Comparison of ENCODE assay signal across 13 mouse cellular contexts in genomic region chr1:172017517-172018070, GRCm38 (mm10). TPM values are rescaled to one million over a fixed set of nuclear protein-coding genes. Genes with fewer than 3 reads are reported as not detected.
A peak's percentile ranks its signal among the peaks of the same experiment; 100 is the strongest.
DNase-seq lines count a peak whose midpoint lies in the region; ATAC-seq and TF ChIP-seq lines count a peak whose summit lies in the region.
"Had no signal": no experiment of that assay in that cellular context is flagged by ENCODE, and none has a peak within 500 bp of the region (broad histone marks: within the 10 kb centered on the region; RNA-seq: fewer than 3 reads in every experiment).

No protein-coding gene starts in this region.

- H3K36me3 ChIP-seq in stomach, embryonic 14.5 days (ENCODE audit: control insufficient read depth, insufficient read depth, low read length) = peaks cover 5% of the 10 kb centered on the region; the same call in 1 of the 2 replicates
- H3K36me3 ChIP-seq in stomach, postnatal 0 days (ENCODE audit: control insufficient read depth, insufficient read depth, low read length) = no peaks in the 10 kb centered on the region
- peaks cover 61% of the 10 kb centered on the region for H3K36me3 ChIP-seq in hindbrain, embryonic 10.5 days
- no peaks in the 10 kb centered on the region for H3K36me3 ChIP-seq in stomach, embryonic 16.5 days (ENCODE audit: control insufficient read depth, insufficient read depth, low read length)
- H3K36me3 ChIP-seq: heart, embryonic 15.5 days had no signal

- no peak for DNase-seq in stomach, postnatal 0 days (ENCODE audit: low spot score)
- DNase-seq in hindbrain, embryonic 10.5 days (ENCODE audit: low spot score) = no peak
- DNase-seq in cerebellum, adult 11-12 months = no peak
- DNase-seq in urinary bladder, adult 18-20 months (ENCODE audit: low spot score in 2 of 2) = no peak
- DNase-seq: gastrocnemius, adult 2 months; kidney, adult 11 months; liver, postnatal 0 days; right cerebral cortex, postnatal 14 days had no signal

- no peak overlapping the region for H3K4me3 ChIP-seq in stomach, embryonic 14.5 days (ENCODE audit: low read depth, low read length)
- H3K4me3 ChIP-seq in stomach, postnatal 0 days (ENCODE audit: low read depth, low read length) = no peak overlapping the region
- peak overlapping the region; percentile 46 for H3K4me3 ChIP-seq in hindbrain, embryonic 10.5 days
- no peak overlapping the region for H3K4me3 ChIP-seq in stomach, embryonic 16.5 days (replicated peaks; ENCODE audit: low read length)
- H3K4me3 ChIP-seq: gastrocnemius, adult 2 months; heart, embryonic 15.5 days had no signal

- H3K4me2 ChIP-seq in stomach, embryonic 14.5 days (replicated peaks; ENCODE audit: low read depth, low read length) = no peak overlapping the region
- no peak overlapping the region for H3K4me2 ChIP-seq in stomach, postnatal 0 days (replicated peaks; ENCODE audit: low read depth)
- H3K4me2 ChIP-seq in stomach, embryonic 16.5 days (ENCODE audit: low read depth, low read length) = no peak overlapping the region
- H3K4me2 ChIP-seq: heart, embryonic 15.5 days had no signal

- H3K27me3 ChIP-seq in stomach, embryonic 14.5 days (ENCODE audit: control insufficient read depth, insufficient read depth, low read length) = no peaks in the 10 kb centered on the region
- no peaks in the 10 kb centered on the region for H3K27me3 ChIP-seq in stomach, postnatal 0 days (ENCODE audit: control insufficient read depth, insufficient read depth, low read length)
- H3K27me3 ChIP-seq in hindbrain, embryonic 10.5 days (ENCODE audit: insufficient read depth, poor library complexity, severe bottlenecking) = no peaks in the 10 kb centered on the region
- no peaks in the 10 kb centered on the region for H3K27me3 ChIP-seq in stomach, embryonic 16.5 days (ENCODE audit: control insufficient read depth, insufficient read depth, low read length)
- H3K27me3 ChIP-seq: heart, embryonic 15.5 days had no signal

- 0 out of 2 replicates have a peak overlapping the region, but pooled peaks have one; percentile 10 for H3K27ac ChIP-seq in stomach, embryonic 14.5 days (ENCODE audit: low read length)
- H3K27ac ChIP-seq in stomach, postnatal 0 days (replicated peaks) = no peak overlapping the region
- peak overlapping the region; percentile 94 for H3K27ac ChIP-seq in hindbrain, embryonic 10.5 days
- H3K27ac ChIP-seq in stomach, embryonic 16.5 days (ENCODE audit: low read length) = peak overlapping the region; percentile 39; the same call in 1 of the 2 replicates
- H3K27ac ChIP-seq: gastrocnemius, adult 2 months had no signal

- WGBS in stomach, embryonic 14.5 days = 64% methylated on average over 6 of the region's 6 CpGs
- WGBS in stomach, postnatal 0 days = 68% methylated on average over 6 of the region's 6 CpGs
- WGBS in hindbrain, embryonic 10.5 days = 56% methylated on average over 6 of the region's 6 CpGs
- WGBS in stomach, embryonic 16.5 days = 74% methylated on average over 6 of the region's 6 CpGs

- peaks cover 34% of the 10 kb centered on the region; the same call in 1 of the 2 replicates for H3K4me1 ChIP-seq in stomach, embryonic 14.5 days (ENCODE audit: control insufficient read depth, insufficient read depth, low read length)
- H3K4me1 ChIP-seq in stomach, postnatal 0 days (replicated peaks; ENCODE audit: control insufficient read depth, insufficient read depth) = peaks cover 2% of the 10 kb centered on the region; the same call in 1 of the 2 replicates
- peaks cover 99% of the 10 kb centered on the region for H3K4me1 ChIP-seq in hindbrain, embryonic 10.5 days (replicated peaks)
- H3K4me1 ChIP-seq in stomach, embryonic 16.5 days (ENCODE audit: control insufficient read depth, insufficient read depth, low read length) = peaks cover 45% of the 10 kb centered on the region

- H3K9ac ChIP-seq in stomach, embryonic 14.5 days (replicated peaks; ENCODE audit: low read depth, low read length) = no peak overlapping the region
- H3K9ac ChIP-seq in stomach, postnatal 0 days (ENCODE audit: low read length) = no peak overlapping the region
- H3K9ac ChIP-seq in stomach, embryonic 16.5 days (ENCODE audit: low read length) = no peak overlapping the region
- H3K9ac ChIP-seq: heart, embryonic 15.5 days; liver, postnatal 0 days had no signal

- TF ChIP-seq CTCF in stomach, postnatal 0 days (IDR thresholded peaks at IDR 0.05; ENCODE audit: low read depth) = no peak

- ATAC-seq in stomach, embryonic 14.5 days (ENCODE audit: insufficient number of reproducible peaks, insufficient read depth, low FRiP score, low read depth) = no peak
- no peak for ATAC-seq in stomach, postnatal 0 days (ENCODE audit: low FRiP score, low TSS enrichment)
- peak; percentile 44 for ATAC-seq in megakaryocyte, adult 5-6 weeks (ENCODE audit: poor library complexity, severe bottlenecking)
- no peak for ATAC-seq in stomach, embryonic 16.5 days (ENCODE audit: insufficient read depth, low FRiP score)
- ATAC-seq in megakaryocyte-erythroid progenitor cell, adult 5-6 weeks (replicated peaks; ENCODE audit: low FRiP score, low TSS enrichment, poor library complexity, severe bottlenecking) = no peak
- ATAC-seq: liver, postnatal 0 days had no signal

- no peaks in the 10 kb centered on the region for H3K9me3 ChIP-seq in stomach, embryonic 14.5 days (ENCODE audit: control insufficient read depth, low read depth, low read length)
- H3K9me3 ChIP-seq in stomach, postnatal 0 days (ENCODE audit: control insufficient read depth, low read length) = no peaks in the 10 kb centered on the region
- no peaks in the 10 kb centered on the region for H3K9me3 ChIP-seq in hindbrain, embryonic 10.5 days
- H3K9me3 ChIP-seq in stomach, embryonic 16.5 days (replicated peaks; ENCODE audit: control insufficient read depth, low read length) = no peaks in the 10 kb centered on the region
- H3K9me3 ChIP-seq: heart, embryonic 15.5 days had no signal

- TF ChIP-seq EP300 in stomach, postnatal 0 days (optimal IDR thresholded peaks at IDR 0.05) = no peak

RNA-seq across cellular contexts. Expression of gene Vangl2, which starts 10.7 kb away (rescaled TPM):
- 17.1 and 18.4 TPM in 2 replicates for polyA plus RNA-seq in stomach, embryonic 14.5 days (2014; fragmentation: Nextera tagmentation; extraction: Ambion mirVana)
- polyA plus RNA-seq in stomach, postnatal 0 days (2015; fragmentation: Nextera tagmentation; extraction: Ambion mirVana) = 5.2 and 5.4 TPM in 2 replicates
- polyA plus RNA-seq in hindbrain, embryonic 10.5 days (2016; fragmentation: Nextera tagmentation; extraction: Ambion mirVana) = 46.0 and 72.6 TPM in 2 replicates
- total RNA-seq in megakaryocyte, adult 5-6 weeks (2015) = 2.1 and 2.8 TPM in 2 replicates
- total RNA-seq in megakaryocyte, adult 5-6 weeks (2017) = 1.8 and 2.5 TPM in 2 replicates
- polyA plus RNA-seq in stomach, embryonic 16.5 days (2015; fragmentation: Nextera tagmentation; extraction: Ambion mirVana) = 9.7 and 10.6 TPM in 2 replicates
- total RNA-seq in megakaryocyte-erythroid progenitor cell, adult 5-6 weeks (2014; fragmentation: Nextera tagmentation) = 1.6 and 1.9 TPM in 2 replicates
- total RNA-seq in megakaryocyte-erythroid progenitor cell, adult 5-6 weeks (2017) = 0.42 and 2.6 TPM in 2 replicates

RNA-seq across cellular contexts. Expression of gene Nhlh1, which starts 39.8 kb away (rescaled TPM):
- polyA plus RNA-seq in stomach, embryonic 14.5 days (2014; fragmentation: Nextera tagmentation; extraction: Ambion mirVana) = not detected in 2 replicates
- polyA plus RNA-seq in stomach, postnatal 0 days (2015; fragmentation: Nextera tagmentation; extraction: Ambion mirVana) = not detected in 2 replicates
- 9.9 and 16.3 TPM in 2 replicates for polyA plus RNA-seq in hindbrain, embryonic 10.5 days (2016; fragmentation: Nextera tagmentation; extraction: Ambion mirVana)
- total RNA-seq in megakaryocyte, adult 5-6 weeks (2015) = not detected in 2 replicates
- total RNA-seq in megakaryocyte, adult 5-6 weeks (2017) = not detected in 2 replicates
- polyA plus RNA-seq in stomach, embryonic 16.5 days (2015; fragmentation: Nextera tagmentation; extraction: Ambion mirVana) = not detected in 2 replicates
- not detected in 2 replicates for total RNA-seq in megakaryocyte-erythroid progenitor cell, adult 5-6 weeks (2014; fragmentation: Nextera tagmentation)
- not detected in 2 replicates for total RNA-seq in megakaryocyte-erythroid progenitor cell, adult 5-6 weeks (2017)
- total RNA-seq: gastrocnemius, adult 2 months had no signal
- polyA plus RNA-seq: heart, embryonic 15.5 days; liver, postnatal 0 days had no signal

Comparison
In these comparisons a context has a peak if more than half of its experiments do, and no peak if none do; other contexts are left out.
1. RNA of gene Nhlh1, which starts 39.8 kb away (polyA plus RNA-seq): 9.9 to 16.3 TPM in hindbrain, embryonic 10.5 days; not detected in stomach, embryonic 14.5 days, not detected in stomach, postnatal 0 days and not detected in stomach, embryonic 16.5 days; every median in the first group is over 10 times any median in the second.